Comparison of ENCODE assay signal across 24 mouse cellular contexts in genomic region chr8:124435707-124436243, GRCm38 (mm10). TPM values are rescaled to one million over a fixed set of nuclear protein-coding genes. Genes with fewer than 3 reads are reported as not detected.
DNase-seq lines count a peak whose midpoint lies in the region; ATAC-seq and TF ChIP-seq lines count a peak whose summit lies in the region.
"Had no signal": no experiment of that assay in that cellular context is flagged by ENCODE, and none has a peak within 500 bp of the region (broad histone marks: within the 10 kb centered on the region; RNA-seq: fewer than 3 reads in every experiment).

No protein-coding gene starts in this region.

- peaks cover 45% of the 10 kb centered on the region for H3K4me1 ChIP-seq in heart, embryonic 12.5 days (replicated peaks)
- H3K4me1 ChIP-seq in heart, adult 2 months (ENCODE audit: control insufficient read depth, insufficient read depth, low read length): no peaks in the 10 kb centered on the region; the same call in 1 of the 2 replicates
- peaks cover 27% of the 10 kb centered on the region for H3K4me1 ChIP-seq in neural tube, embryonic 14.5 days (ENCODE audit: control insufficient read depth, insufficient read depth, low read length)
- 0 out of 2 replicates have a peak, but pooled peaks cover 4% of the 10 kb centered on the region for H3K4me1 ChIP-seq in lung, postnatal 0 days (ENCODE audit: insufficient read depth, low read depth, low read length)

- no peak for ATAC-seq in heart, embryonic 12.5 days (ENCODE audit: insufficient number of reproducible peaks, low FRiP score)
- ATAC-seq in neural tube, embryonic 14.5 days (ENCODE audit: low read depth): no peak
- ATAC-seq in lung, postnatal 0 days: no peak
- ATAC-seq: CD4-positive, CD25-positive, alpha-beta regulatory T cell, adult 4 months; forebrain, embryonic 16.5 days; hindbrain, embryonic 16.5 days; inflammation-experienced regulatory T-cells, adult 6 months; intestine, postnatal 0 days had no signal

- H3K4me2 ChIP-seq in heart, embryonic 12.5 days: no peak overlapping the region
- H3K4me2 ChIP-seq in neural tube, embryonic 14.5 days (ENCODE audit: low read depth, low read length): no peak overlapping the region
- no peak overlapping the region for H3K4me2 ChIP-seq in lung, postnatal 0 days (replicated peaks; ENCODE audit: low read depth, low read length)
- H3K4me2 ChIP-seq: embryonic facial prominence, embryonic 12.5 days; heart, embryonic 11.5 days had no signal

- intact Hi-C loops in heart, adult 2 months (cut with DNase I): no loop called here
- intact Hi-C loops in gastrocnemius, postnatal 14 days (cut with DNase I; ENCODE audit: low total_unique reads): no loop called here

- H3K9me3 ChIP-seq in heart, embryonic 12.5 days (replicated peaks): no peaks in the 10 kb centered on the region
- no peaks in the 10 kb centered on the region for H3K9me3 ChIP-seq in neural tube, embryonic 14.5 days (ENCODE audit: control insufficient read depth, low read length)
- H3K9me3 ChIP-seq in lung, postnatal 0 days (ENCODE audit: low read length): no peaks in the 10 kb centered on the region
- H3K9me3 ChIP-seq: embryonic facial prominence, embryonic 12.5 days; hindbrain, embryonic 12.5 days had no signal

- H3K9ac ChIP-seq in heart, embryonic 12.5 days: no peak overlapping the region
- H3K9ac ChIP-seq in heart, adult 2 months (ENCODE audit: low read depth, low read length): no peak overlapping the region
- H3K9ac ChIP-seq in neural tube, embryonic 14.5 days (replicated peaks; ENCODE audit: low read depth, low read length): no peak overlapping the region
- no peak overlapping the region for H3K9ac ChIP-seq in lung, postnatal 0 days (replicated peaks; ENCODE audit: low read depth)
- H3K9ac ChIP-seq: embryonic facial prominence, embryonic 12.5 days; hindbrain, embryonic 12.5 days had no signal

- no peak overlapping the region for H3K4me3 ChIP-seq in heart, embryonic 12.5 days
- no peak overlapping the region for H3K4me3 ChIP-seq in heart, adult 2 months
- H3K4me3 ChIP-seq in neural tube, embryonic 14.5 days (ENCODE audit: low read depth, low read length): no peak overlapping the region
- H3K4me3 ChIP-seq in lung, postnatal 0 days (ENCODE audit: low read depth, low read length): no peak overlapping the region
- H3K4me3 ChIP-seq: embryonic facial prominence, embryonic 12.5 days; hindbrain, embryonic 12.5 days had no signal

- no peaks in the 10 kb centered on the region for H3K79me2 ChIP-seq in heart, adult 2 months (replicated peaks; ENCODE audit: control insufficient read depth, insufficient read depth, low read length)

- peaks cover 21% of the 10 kb centered on the region for H3K27me3 ChIP-seq in heart, embryonic 12.5 days (replicated peaks)
- H3K27me3 ChIP-seq in heart, adult 2 months (ENCODE audit: control insufficient read depth, insufficient read depth, low read length): peaks cover 2% of the 10 kb centered on the region; the same call in 1 of the 2 replicates
- no peaks in the 10 kb centered on the region for H3K27me3 ChIP-seq in neural tube, embryonic 14.5 days (ENCODE audit: control insufficient read depth, insufficient read depth, low read length)
- H3K27me3 ChIP-seq in lung, postnatal 0 days (replicated peaks; ENCODE audit: insufficient read depth, low read length): peaks cover 16% of the 10 kb centered on the region

- 0 out of 2 replicates have a peak overlapping the region, but pooled peaks have one; percentile 23 for H3K27ac ChIP-seq in heart, embryonic 12.5 days (ENCODE audit: poor library complexity, severe bottlenecking)
- no peak overlapping the region for H3K27ac ChIP-seq in heart, adult 2 months
- H3K27ac ChIP-seq in neural tube, embryonic 14.5 days (ENCODE audit: low read depth, low read length): peak overlapping the region; percentile 84; the same call in 1 of the 2 replicates
- H3K27ac ChIP-seq in lung, postnatal 0 days (ENCODE audit: low read length): no peak overlapping the region
- H3K27ac ChIP-seq: embryonic facial prominence, embryonic 12.5 days had no signal

- TF ChIP-seq POLR2A in heart, adult 2 months (IDR thresholded peaks at IDR 0.05; ENCODE audit: insufficient read depth, low read depth, low read length): no peak

- no peak for DNase-seq in heart, adult 2 months
- DNase-seq in neural tube, embryonic 10.5 days (ENCODE audit: extremely low spot score, low spot score): no peak
- DNase-seq in ES-CJ7 (ENCODE audit: low read depth, low spot score): peak; percentile 65
- peak; percentile 70 for DNase-seq in R1 (ENCODE audit: low read depth, low spot score)
- DNase-seq in gastrocnemius, postnatal 14 days: no peak
- DNase-seq in lung, postnatal 0 days (ENCODE audit: low spot score): no peak
- DNase-seq: adrenal gland, postnatal 10 days; B cell, adult 2 months; cerebellum, adult 11-12 months; cerebellum, postnatal 25 days; gastrocnemius, postnatal 25 days; heart, postnatal 10 days; heart, postnatal 4 days had no signal

- no peak for TF ChIP-seq CTCF in heart, adult 2 months (IDR thresholded peaks at IDR 0.05)
- no peak for TF ChIP-seq CTCF in lung, postnatal 0 days (IDR thresholded peaks at IDR 0.05)

- no peak for TF ChIP-seq EP300 in heart, adult 2 months (IDR thresholded peaks at IDR 0.05; ENCODE audit: insufficient read depth, low read depth, low read length)
- TF ChIP-seq EP300 in lung, postnatal 0 days (IDR thresholded peaks at IDR 0.05): no peak

- no peaks in the 10 kb centered on the region for H3K36me3 ChIP-seq in heart, embryonic 12.5 days
- no peaks in the 10 kb centered on the region for H3K36me3 ChIP-seq in heart, adult 2 months (ENCODE audit: control insufficient read depth, insufficient read depth, low read length)
- no peaks in the 10 kb centered on the region for H3K36me3 ChIP-seq in neural tube, embryonic 14.5 days (ENCODE audit: control insufficient read depth, insufficient read depth, low read length)
- no peaks in the 10 kb centered on the region for H3K36me3 ChIP-seq in lung, postnatal 0 days (ENCODE audit: insufficient read depth, low read length)
- H3K36me3 ChIP-seq: embryonic facial prominence, embryonic 12.5 days; hindbrain, embryonic 12.5 days had no signal

- WGBS in heart, embryonic 12.5 days: 34% methylated on average over 10 of the region's 10 CpGs
- WGBS in heart, adult 2 months: 15% methylated on average over 10 of the region's 10 CpGs
- WGBS in neural tube, embryonic 14.5 days: 61% methylated on average over 10 of the region's 10 CpGs
- WGBS in lung, postnatal 0 days: 43% methylated on average over 10 of the region's 10 CpGs

RNA-seq across cellular contexts. Expression of gene Pgbd5, which starts 3.7 kb away (rescaled TPM):
- 2.5 and 2.6 TPM in 2 replicates for polyA plus RNA-seq in heart, embryonic 12.5 days (2016; fragmentation: Nextera tagmentation; extraction: Ambion mirVana)
- total RNA-seq in heart, adult 2 months (2021): under 1 TPM; 0.43 to 0.55 TPM
- 0.82 and 0.98 TPM in 2 replicates for polyA plus RNA-seq in heart, adult 2 months (2012; rRNA removed)
- polyA plus RNA-seq in neural tube, embryonic 14.5 days (2014; fragmentation: Nextera tagmentation; extraction: Ambion mirVana): 15.4 and 17.1 TPM in 2 replicates
- total RNA-seq in gastrocnemius, postnatal 14 days (2021): under 1 TPM; 0.57 to 0.73 TPM
- 5.0 and 5.6 TPM in 2 replicates for polyA plus RNA-seq in lung, postnatal 0 days (2015; fragmentation: Nextera tagmentation; extraction: Ambion mirVana)
- total RNA-seq: granulocyte monocyte progenitor cell, adult 5-6 weeks had no signal
- polyA plus RNA-seq: CD4-positive, CD25-positive, alpha-beta regulatory T cell, adult 4 months; inflammation-experienced regulatory T-cells, adult 6 months had no signal

Comparison
In these comparisons a context has a peak if more than half of its experiments do, and no peak if none do; other contexts are left out.
1. H3K27ac ChIP-seq: peak in heart, embryonic 12.5 days (single experiment) and neural tube, embryonic 14.5 days (single experiment); none in heart, adult 2 months (single experiment) and lung, postnatal 0 days (single experiment).
2. DNase-seq: peak in ES-CJ7 (single experiment) and R1 (single experiment); none in heart, adult 2 months (0 of 2), neural tube, embryonic 10.5 days (single experiment), gastrocnemius, postnatal 14 days (single experiment) and lung, postnatal 0 days (single experiment).